Mouse (Mus musculus) liver, adult 2 months (tissue): ENCODE results near the gene Chmp6. TPM values are rescaled to one million over a fixed set of nuclear protein-coding genes. Genes with fewer than 3 reads are reported as not detected.

ENCODE experiments used
- DNase-seq: peaks from one replicate; pipeline ENCODE4 v3.0.0-alpha.2; 2011; ENCODE audit warnings: low read depth, low spot score; ENCODE audit errors: extremely low read depth
- H3K27ac ChIP-seq: fragments of 200-500 bp; replicated peaks from 2 replicates; pipeline ENCODE4 v1.5.1; 2012; ENCODE audit warnings: low read depth, mild to moderate bottlenecking, control low read depth, inconsistent platforms, low read length; ENCODE audit not compliant: insufficient read depth
- H3K27me3 ChIP-seq: fragments of 200-500 bp; 2 replicates; pipeline ENCODE4 v1.6.1; 2012; ENCODE audit warnings: mild to moderate bottlenecking, moderate library complexity, low read length, inconsistent platforms; ENCODE audit not compliant: control insufficient read depth, insufficient read depth
- H3K36me3 ChIP-seq: fragments of 200-500 bp; 2 replicates; pipeline ENCODE4 v1.6.1; 2012; ENCODE audit warnings: low read length, inconsistent platforms; ENCODE audit not compliant: control insufficient read depth, insufficient read depth
- H3K4me1 ChIP-seq: fragments of 200-500 bp; 2 replicates; pipeline ENCODE4 v1.6.1; 2011; ENCODE audit warnings: low read length; ENCODE audit not compliant: control insufficient read depth, insufficient read depth
- H3K4me3 ChIP-seq: fragments of 200-500 bp; 2 replicates; pipeline ENCODE4 v1.5.1; 2011; ENCODE audit warnings: low read depth, mild to moderate bottlenecking, control low read depth, low read length, moderate library complexity; ENCODE audit not compliant: insufficient read depth
- H3K79me2 ChIP-seq: fragments of 200-500 bp; 2 replicates; pipeline ENCODE4 v1.6.1; 2012; ENCODE audit warnings: inconsistent platforms, mild to moderate bottlenecking, low read length, moderate library complexity; ENCODE audit not compliant: control insufficient read depth, insufficient read depth
- H3K9ac ChIP-seq: fragments of 200-500 bp; 2 replicates; pipeline ENCODE4 v1.6.1; 2012; ENCODE audit warnings: low read depth, mild to moderate bottlenecking, control low read depth, inconsistent platforms, low read length
- CTCF ChIP-seq: fragments of 200-500 bp; IDR thresholded peaks from 2 replicates; pipeline ENCODE4 v1.5.1; 2011; ENCODE audit warnings: low read depth, low read length, control low read depth
- POLR2A ChIP-seq: fragments of 200-500 bp; IDR thresholded peaks from 2 replicates; pipeline ENCODE4 v1.6.1; 2011; ENCODE audit warnings: low read length, control low read depth; ENCODE audit not compliant: insufficient read depth; ENCODE audit errors: extremely low read depth
- WGBS: fragments of 180-500 bp; shearing (Covaris S2); methylation state at CpG from one replicate; pipeline ENCODE4 v1.1.7; 2018; 5-methylcytosine and 5-hydroxymethylcytosine counted together
- polyA plus RNA-seq: library from polyadenylated mRNA; depleted of rRNA; stranded (reverse); fragments of >200 nt; gene quantifications from 2 replicates; pipeline ENCODE4 v1.2.3, GENCODE M21; 2012
- total RNA-seq: library from RNA; depleted of rRNA; stranded (reverse); fragments of >200 nt; gene quantifications from 2 replicates; pipeline ENCODE4 v1.2.3, GENCODE M21; 2014

The Chmp6 gene
- total and polyA plus RNA-seq, 2 experiments: 21.6 to 34.2 TPM

DNA sequence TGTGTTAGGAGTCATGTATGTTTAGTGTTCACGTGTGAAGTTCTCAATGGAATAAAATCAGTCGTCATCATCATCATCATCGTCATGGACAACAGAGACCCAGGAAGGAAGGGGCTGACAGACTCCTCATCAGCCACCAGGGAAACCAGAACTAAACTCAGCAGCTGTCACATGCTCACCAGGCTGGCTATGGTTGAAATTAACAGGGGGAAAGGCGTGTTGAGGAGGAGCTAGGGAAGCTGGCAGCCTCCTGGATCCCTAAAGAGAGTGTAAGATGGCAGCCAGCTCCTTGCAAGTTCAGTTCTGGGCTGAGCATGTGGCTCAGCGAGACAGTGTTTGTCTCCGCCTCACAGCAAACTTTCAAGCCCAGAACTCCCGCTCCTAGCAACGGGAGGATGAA, 21.5 kb downstream of the Chmp6 start:
- 81% methylated on average over 8 of the region's 8 CpGs for WGBS
- H3K9ac ChIP-seq: no peak overlapping the region
- H3K36me3 ChIP-seq: no peaks in the 10 kb centered on the region
- TF ChIP-seq POLR2A (no peak), CTCF (no peak)
- no peaks in the 10 kb centered on the region for H3K27me3 ChIP-seq
- H3K4me1 ChIP-seq: peaks cover 36% of the 10 kb centered on the region
- no peaks in the 10 kb centered on the region for H3K79me2 ChIP-seq
- no peak overlapping the region for H3K4me3 ChIP-seq
- no peak for DNase-seq
- no peak overlapping the region for H3K27ac ChIP-seq

DNA sequence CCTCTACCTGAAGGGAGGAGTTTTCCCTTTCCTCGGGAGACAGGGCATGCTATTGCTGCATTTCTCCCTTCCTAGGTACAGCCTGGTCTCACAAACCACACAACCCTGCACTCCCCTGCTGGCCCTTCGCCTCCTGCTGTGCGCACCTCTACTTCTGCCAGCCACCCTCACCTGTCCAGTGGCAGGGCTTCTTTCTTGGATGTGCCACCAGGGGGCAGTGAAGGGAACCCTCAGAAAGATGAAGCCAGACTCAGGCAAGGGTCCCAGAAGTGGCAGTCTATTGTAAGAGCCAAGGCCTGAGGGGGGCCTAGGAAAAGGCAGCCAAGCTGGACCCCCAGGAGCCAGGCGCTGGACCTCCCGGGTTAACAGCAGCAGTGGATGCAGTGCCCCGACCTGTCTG, 22.2 kb downstream of the Chmp6 start:
- Histone ChIP-seq H3K4me3 (no peak overlapping the region), H3K36me3 (no peaks in the 10 kb centered on the region), H3K27ac (no peak overlapping the region), H3K79me2 (no peaks in the 10 kb centered on the region), H3K4me1 (peaks cover 37% of the 10 kb centered on the region), H3K27me3 (no peaks in the 10 kb centered on the region), H3K9ac (no peak overlapping the region)
- 55% methylated on average over 6 of the region's 6 CpGs for WGBS
- TF ChIP-seq POLR2A (no peak), CTCF (peak; percentile 81)
- DNase-seq: peak; percentile 37

DNA sequence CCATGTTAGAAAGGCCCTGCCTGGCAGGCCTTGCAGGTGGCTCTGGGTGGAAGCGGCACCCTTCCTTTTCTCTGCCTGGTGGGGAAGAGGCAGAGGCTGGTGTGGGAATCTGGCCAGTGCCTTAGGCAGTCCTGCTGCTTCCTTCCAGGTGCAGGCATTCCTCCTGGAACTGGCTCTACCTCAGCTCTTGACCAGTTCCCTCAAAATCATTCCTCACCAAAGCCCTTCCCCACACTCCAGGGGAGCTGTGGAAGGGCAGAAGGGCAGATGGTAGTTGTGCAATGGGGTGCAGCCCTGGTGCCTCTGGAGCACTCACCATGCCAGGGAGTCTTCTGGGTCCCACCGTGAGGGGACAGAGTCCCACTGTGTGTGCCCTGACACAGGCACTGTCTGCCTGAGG, 23.2 kb downstream of the Chmp6 start:
- TF ChIP-seq CTCF (no peak; the same call in 1 of the 2 replicates), POLR2A (no peak)
- 40% methylated on average over 2 of the region's 2 CpGs for WGBS
- Histone ChIP-seq H3K4me3 (no peak overlapping the region), H3K27ac (peak overlapping the region; percentile 60), H3K36me3 (no peaks in the 10 kb centered on the region), H3K9ac (no peak overlapping the region), H3K79me2 (no peaks in the 10 kb centered on the region), H3K27me3 (no peaks in the 10 kb centered on the region), H3K4me1 (peaks cover 37% of the 10 kb centered on the region)
- peak; percentile 89 for DNase-seq

DNA sequence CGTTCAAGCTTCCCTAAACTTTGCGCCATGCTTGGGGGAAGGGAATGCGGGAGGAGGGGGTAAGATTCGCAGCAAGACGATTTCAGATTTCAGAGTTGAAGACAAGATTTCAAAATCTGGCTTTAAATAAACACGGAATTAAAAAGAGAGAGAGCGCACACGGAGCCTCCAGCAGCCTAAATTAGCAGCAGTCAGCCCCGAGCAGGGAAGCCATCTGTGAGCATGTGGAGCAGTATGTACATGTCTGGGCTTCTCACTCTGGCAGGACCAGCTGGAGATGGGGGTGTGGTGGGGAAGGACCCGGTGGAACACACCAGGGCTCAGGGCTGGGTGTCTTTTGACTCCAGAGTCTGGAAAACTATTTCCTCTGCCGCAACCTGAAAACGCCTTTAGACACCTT, 24.0 kb downstream of the Chmp6 start:
- Histone ChIP-seq H3K27ac (peak overlapping the region; percentile 60), H3K79me2 (no peaks in the 10 kb centered on the region), H3K36me3 (no peaks in the 10 kb centered on the region), H3K27me3 (no peaks in the 10 kb centered on the region), H3K4me1 (peaks cover 37% of the 10 kb centered on the region), H3K9ac (peak overlapping the region; percentile 24; the same call in 1 of the 2 replicates), H3K4me3 (no peak overlapping the region)
- DNase-seq: no peak
- 44% methylated on average over 12 of the region's 12 CpGs for WGBS
- TF ChIP-seq POLR2A: no peak

DNA sequence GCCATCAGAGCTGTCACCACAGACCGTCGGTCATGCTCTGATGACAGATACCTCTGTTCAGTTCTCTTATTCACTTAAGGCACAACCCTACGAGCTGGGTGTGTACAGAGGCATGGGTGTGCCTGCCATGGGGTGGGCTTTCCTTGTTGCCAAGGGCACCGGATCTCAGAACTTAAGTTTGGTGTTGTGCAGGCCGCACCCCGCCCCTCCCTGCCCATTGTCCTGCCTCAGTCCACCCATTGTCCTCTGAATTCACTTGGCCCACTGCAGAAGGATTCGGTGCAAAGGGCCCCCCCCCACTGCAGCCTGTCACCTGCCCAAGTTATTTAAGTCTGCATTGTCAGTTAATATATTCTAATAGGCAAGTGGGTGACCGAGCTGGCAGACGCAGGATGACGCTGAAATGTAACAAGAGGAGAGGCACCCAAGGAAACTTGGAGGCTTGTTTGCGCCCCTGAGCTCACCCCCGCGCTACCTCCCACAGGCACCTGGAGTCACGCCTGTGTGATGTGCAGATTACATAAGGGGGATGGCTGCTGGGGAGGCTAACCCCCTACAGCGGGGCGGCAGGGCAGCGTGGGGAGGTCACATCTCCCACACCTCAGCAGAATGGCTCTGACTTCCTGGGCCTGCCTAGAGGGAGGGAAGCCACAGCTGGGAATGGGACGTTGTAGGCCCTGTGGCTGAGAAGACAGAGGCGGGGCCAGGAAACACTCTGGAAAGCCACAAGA, 24.7 kb downstream of the Chmp6 start:
- Histone ChIP-seq H3K79me2 (peaks cover under 1% of the 10 kb centered on the region; the same call in 1 of the 2 replicates), H3K4me1 (peaks cover 37% of the 10 kb centered on the region), H3K4me3 (peak overlapping the region; percentile 35; the same call in 1 of the 2 replicates), H3K9ac (peak overlapping the region; percentile 5), H3K36me3 (no peaks in the 10 kb centered on the region), H3K27me3 (no peaks in the 10 kb centered on the region), H3K27ac (peak overlapping the region; percentile 79)
- no peak for TF ChIP-seq POLR2A
- no peak for TF ChIP-seq CTCF
- WGBS: 64% methylated on average over 19 of the region's 19 CpGs
- DNase-seq: no peak

DNA sequence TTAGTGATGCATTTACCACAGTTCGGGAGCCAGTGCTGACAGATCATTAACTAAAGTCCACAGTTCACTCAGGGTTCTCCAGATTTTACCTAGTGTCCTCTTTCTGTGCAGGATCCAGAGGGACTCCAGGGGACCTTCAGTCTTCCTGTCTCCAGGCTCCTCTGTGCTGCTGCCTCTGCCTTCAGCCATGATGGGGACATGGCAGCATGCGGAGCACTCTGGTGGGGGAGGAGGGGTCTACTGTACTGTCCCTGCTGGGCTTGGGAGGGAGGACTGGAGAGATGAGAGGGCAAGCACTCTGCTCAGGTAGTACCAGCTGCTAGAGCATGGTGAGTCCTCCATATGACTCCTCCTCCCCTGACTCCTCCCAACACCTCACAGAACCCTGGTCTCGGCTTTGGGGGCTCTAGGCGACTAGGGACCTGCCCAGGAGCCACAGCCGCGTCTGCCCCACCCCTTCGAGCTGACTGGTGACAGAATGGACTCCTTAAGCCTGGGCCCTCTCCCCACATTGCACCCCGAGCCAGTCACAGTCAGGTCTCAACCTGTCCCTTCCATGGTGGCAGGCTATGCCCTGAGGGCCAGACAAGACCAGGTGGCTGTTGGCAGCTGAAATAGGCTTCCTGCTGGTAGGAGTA, 26.0 kb downstream of the Chmp6 start:
- Histone ChIP-seq H3K4me1 (peaks cover 37% of the 10 kb centered on the region), H3K27me3 (no peaks in the 10 kb centered on the region), H3K36me3 (no peaks in the 10 kb centered on the region), H3K79me2 (peaks cover 12% of the 10 kb centered on the region), H3K27ac (peak overlapping the region; percentile 83), H3K4me3 (peak overlapping the region; percentile 39; the same call in 1 of the 2 replicates), H3K9ac (peak overlapping the region; percentile 35)
- no peak for TF ChIP-seq POLR2A
- no peak for TF ChIP-seq CTCF
- peak; percentile 90 for DNase-seq
- WGBS: 27% methylated on average over 8 of the region's 8 CpGs
